Comparison of ENCODE assay signal across 8 mouse cellular contexts in the genomic region with DNA sequence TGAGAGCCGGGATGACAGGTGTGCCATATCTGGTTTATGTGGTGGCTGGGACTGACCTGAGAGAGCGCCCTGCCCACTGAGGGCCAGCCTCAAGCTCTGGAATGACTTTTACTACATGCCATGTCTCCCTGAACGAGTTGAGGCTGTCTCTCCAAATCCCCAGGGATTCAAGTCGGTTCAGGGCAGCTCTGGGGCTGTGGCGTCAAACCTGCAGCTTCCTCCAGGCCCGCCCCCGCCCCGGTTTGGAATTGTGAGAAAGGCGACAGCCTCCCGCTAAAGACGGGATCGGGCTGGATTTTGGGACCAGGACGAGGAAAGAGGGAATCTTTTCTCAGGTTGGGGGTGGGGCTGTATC. TPM values are rescaled to one million over a fixed set of nuclear protein-coding genes. Genes with fewer than 3 reads are reported as not detected.
DNase-seq lines count a peak whose midpoint lies in the region; ATAC-seq and TF ChIP-seq lines count a peak whose summit lies in the region.

No protein-coding gene starts in this region.

- peak overlapping the region; percentile 55 for H3K4me3 ChIP-seq in thymus, adult 2 months (ENCODE audit: control insufficient read depth, insufficient read depth, low read length)
- peak overlapping the region; percentile 45 for H3K4me3 ChIP-seq in intestine, embryonic 14.5 days (ENCODE audit: low read depth, low read length)
- H3K4me3 ChIP-seq in midbrain, embryonic 16.5 days (ENCODE audit: low read depth, low read length): peak overlapping the region; percentile 49

- peak overlapping the region; percentile 81 for H3K4me2 ChIP-seq in intestine, embryonic 14.5 days (ENCODE audit: low read length)
- H3K4me2 ChIP-seq in midbrain, embryonic 16.5 days (ENCODE audit: low read length): peak overlapping the region; percentile 71

- no peak overlapping the region for H3K9ac ChIP-seq in intestine, embryonic 14.5 days (ENCODE audit: low read length)
- peak overlapping the region; percentile 48 for H3K9ac ChIP-seq in midbrain, embryonic 16.5 days (ENCODE audit: low read depth, low read length)

- WGBS in thymus, adult 2 months: 2% methylated on average over 13 of the region's 13 CpGs
- 3% methylated on average over 13 of the region's 13 CpGs for WGBS in intestine, embryonic 14.5 days
- 4% methylated on average over 13 of the region's 13 CpGs for WGBS in midbrain, embryonic 16.5 days

- H3K27me3 ChIP-seq in thymus, adult 2 months (ENCODE audit: control insufficient read depth, insufficient read depth, low read length): no peaks in the 10 kb centered on the region
- peaks cover 21% of the 10 kb centered on the region for H3K27me3 ChIP-seq in intestine, embryonic 14.5 days (replicated peaks; ENCODE audit: control insufficient read depth, insufficient read depth, low read length)
- peaks cover 11% of the 10 kb centered on the region for H3K27me3 ChIP-seq in midbrain, embryonic 16.5 days (ENCODE audit: control insufficient read depth, insufficient read depth, low read depth, low read length)

- peak; percentile 59 for DNase-seq in cerebellum, adult 11-12 months
- DNase-seq in cerebellum, adult 9-10 months: no peak
- no peak for DNase-seq in thymus, adult 2 months
- no peak for DNase-seq in thymus, postnatal 10 days (ENCODE audit: low spot score in 2 of 2)
- peak; percentile 58 for DNase-seq in intestine, embryonic 14.5 days (ENCODE audit: low spot score)
- DNase-seq in gastrocnemius, adult 8-10 months (ENCODE audit: low spot score in 2 of 2): no peak

- no peak for TF ChIP-seq CTCF in thymus, adult 2 months (IDR thresholded peaks at IDR 0.05; ENCODE audit: borderline replicate concordance, control insufficient read depth, extremely low read depth, insufficient read depth, low read length, poor library complexity)

- peak; percentile 34; the same call in 1 of the 2 replicates for ATAC-seq in intestine, embryonic 14.5 days (replicated peaks; ENCODE audit: low FRiP score, low TSS enrichment, low read depth)
- peak; percentile 56 for ATAC-seq in midbrain, embryonic 16.5 days
- ATAC-seq in activated CD4-positive, CD25-positive, alpha-beta regulatory T cell, adult 4 months: no peak

- no peak overlapping the region for H3K27ac ChIP-seq in thymus, adult 2 months (ENCODE audit: control insufficient read depth, insufficient read depth, low read length)
- H3K27ac ChIP-seq in intestine, embryonic 14.5 days (ENCODE audit: low read depth): no peak overlapping the region
- H3K27ac ChIP-seq in midbrain, embryonic 16.5 days (ENCODE audit: low read length): no peak overlapping the region

- H3K36me3 ChIP-seq in thymus, adult 2 months (ENCODE audit: control insufficient read depth, insufficient read depth, low read length): no peaks in the 10 kb centered on the region
- no peaks in the 10 kb centered on the region for H3K36me3 ChIP-seq in intestine, embryonic 14.5 days (ENCODE audit: control insufficient read depth, insufficient read depth, low read length)
- H3K36me3 ChIP-seq in midbrain, embryonic 16.5 days (ENCODE audit: control insufficient read depth, insufficient read depth, low read length): no peaks in the 10 kb centered on the region

- no peak for TF ChIP-seq POLR2A in thymus, adult 2 months (IDR thresholded peaks at IDR 0.05; ENCODE audit: control insufficient read depth, extremely low read depth, insufficient read depth, low read length, poor library complexity)

- H3K9me3 ChIP-seq in intestine, embryonic 14.5 days (ENCODE audit: control insufficient read depth, low read length): no peaks in the 10 kb centered on the region
- no peaks in the 10 kb centered on the region for H3K9me3 ChIP-seq in midbrain, embryonic 16.5 days (replicated peaks; ENCODE audit: control insufficient read depth, low read length, poor library complexity, severe bottlenecking)

- H3K4me1 ChIP-seq in thymus, adult 2 months (replicated peaks; ENCODE audit: control insufficient read depth, insufficient read depth, low read length): peaks cover 28% of the 10 kb centered on the region
- peaks cover 7% of the 10 kb centered on the region for H3K4me1 ChIP-seq in intestine, embryonic 14.5 days (replicated peaks; ENCODE audit: control insufficient read depth, insufficient read depth, low read length)
- H3K4me1 ChIP-seq in midbrain, embryonic 16.5 days (ENCODE audit: control insufficient read depth, insufficient read depth, low read length): peaks cover 7% of the 10 kb centered on the region

RNA-seq across cellular contexts. Expression of a gene that starts 2.9 kb away (rescaled TPM):
- 131 and 137 TPM in 2 replicates for polyA plus RNA-seq in thymus, adult 2 months (2012; rRNA removed)
- 2.1 and 3.8 TPM in 2 replicates for polyA plus RNA-seq in intestine, embryonic 14.5 days (2014; fragmentation: Nextera tagmentation; extraction: Ambion mirVana)
- 1.2 and 1.3 TPM in 2 replicates for polyA plus RNA-seq in midbrain, embryonic 16.5 days (2015; fragmentation: Nextera tagmentation; extraction: Ambion mirVana)
- total RNA-seq in gastrocnemius, adult 8-10 months (2022): under 1 TPM; 0.17 to 0.48 (median 0.32) TPM
- 10 to 100 TPM; 74.1 to 83.7 TPM for polyA plus RNA-seq in activated CD4-positive, CD25-positive, alpha-beta regulatory T cell, adult 4 months (2017; shearing (Covaris generic))

RNA-seq across cellular contexts. Expression of a gene that starts 26.7 kb away (rescaled TPM):
- 10.6 and 14.8 TPM in 2 replicates for polyA plus RNA-seq in thymus, adult 2 months (2012; rRNA removed)
- 40.5 and 41.6 TPM in 2 replicates for polyA plus RNA-seq in intestine, embryonic 14.5 days (2014; fragmentation: Nextera tagmentation; extraction: Ambion mirVana)
- 9.2 and 9.4 TPM in 2 replicates for polyA plus RNA-seq in midbrain, embryonic 16.5 days (2015; fragmentation: Nextera tagmentation; extraction: Ambion mirVana)
- 100 to 1,000 TPM; 169 to 191 (median 176) TPM for total RNA-seq in gastrocnemius, adult 8-10 months (2022)
- 1 to 10 TPM; 1.7 to 2.5 TPM for polyA plus RNA-seq in activated CD4-positive, CD25-positive, alpha-beta regulatory T cell, adult 4 months (2017; shearing (Covaris generic))

RNA-seq across cellular contexts. Expression of a gene that starts 27.7 kb away (rescaled TPM):
- 62.4 and 63.9 TPM in 2 replicates for polyA plus RNA-seq in thymus, adult 2 months (2012; rRNA removed)
- polyA plus RNA-seq in intestine, embryonic 14.5 days (2014; fragmentation: Nextera tagmentation; extraction: Ambion mirVana): 34.1 and 37.1 TPM in 2 replicates
- polyA plus RNA-seq in midbrain, embryonic 16.5 days (2015; fragmentation: Nextera tagmentation; extraction: Ambion mirVana): 18.7 and 21.1 TPM in 2 replicates
- 10 to 100 TPM; 24.3 to 28.1 (median 26.3) TPM for total RNA-seq in gastrocnemius, adult 8-10 months (2022)
- polyA plus RNA-seq in activated CD4-positive, CD25-positive, alpha-beta regulatory T cell, adult 4 months (2017; shearing (Covaris generic)): 10 to 100 TPM; 46.4 to 55.8 TPM

RNA-seq across cellular contexts. Expression of a gene that starts 48.0 kb away (rescaled TPM):
- 139 and 152 TPM in 2 replicates for polyA plus RNA-seq in thymus, adult 2 months (2012; rRNA removed)
- 0.66 and 0.70 TPM in 2 replicates for polyA plus RNA-seq in intestine, embryonic 14.5 days (2014; fragmentation: Nextera tagmentation; extraction: Ambion mirVana)
- polyA plus RNA-seq in midbrain, embryonic 16.5 days (2015; fragmentation: Nextera tagmentation; extraction: Ambion mirVana): 1.6 and 2.8 TPM in 2 replicates
- total RNA-seq in gastrocnemius, adult 8-10 months (2022): 10 to 100 TPM in 3 of 4 experiments, 1 to 10 TPM in 1; 8.4 to 33.5 (median 14.9) TPM
- under 1 TPM in 1 of 2 experiments, not detected in 1; 0.41 TPM for polyA plus RNA-seq in activated CD4-positive, CD25-positive, alpha-beta regulatory T cell, adult 4 months (2017; shearing (Covaris generic))

Comparison
In these comparisons a context has a peak if more than half of its experiments do, and no peak if none do; other contexts are left out.
1. DNase-seq: peak in cerebellum, adult 11-12 months (single experiment) and intestine, embryonic 14.5 days (single experiment); none in cerebellum, adult 9-10 months (single experiment), thymus, adult 2 months (single experiment), thymus, postnatal 10 days (0 of 2) and gastrocnemius, adult 8-10 months (0 of 2).
2. RNA of a gene that starts 2.9 kb away (polyA plus RNA-seq): 131 to 137 TPM in thymus, adult 2 months and 74.1 to 83.7 TPM in activated CD4-positive, CD25-positive, alpha-beta regulatory T cell, adult 4 months; 2.1 to 3.8 TPM in intestine, embryonic 14.5 days and 1.2 to 1.3 TPM in midbrain, embryonic 16.5 days; every median in the first group is over 10 times any median in the second.
3. Peak in every context shown above with its lines, with median percentiles within 50 percentile points of each other: H3K4me3 ChIP-seq.